Mouse (Mus musculus): ENCODE results near the gene 2610528A11Rik.

DNA sequence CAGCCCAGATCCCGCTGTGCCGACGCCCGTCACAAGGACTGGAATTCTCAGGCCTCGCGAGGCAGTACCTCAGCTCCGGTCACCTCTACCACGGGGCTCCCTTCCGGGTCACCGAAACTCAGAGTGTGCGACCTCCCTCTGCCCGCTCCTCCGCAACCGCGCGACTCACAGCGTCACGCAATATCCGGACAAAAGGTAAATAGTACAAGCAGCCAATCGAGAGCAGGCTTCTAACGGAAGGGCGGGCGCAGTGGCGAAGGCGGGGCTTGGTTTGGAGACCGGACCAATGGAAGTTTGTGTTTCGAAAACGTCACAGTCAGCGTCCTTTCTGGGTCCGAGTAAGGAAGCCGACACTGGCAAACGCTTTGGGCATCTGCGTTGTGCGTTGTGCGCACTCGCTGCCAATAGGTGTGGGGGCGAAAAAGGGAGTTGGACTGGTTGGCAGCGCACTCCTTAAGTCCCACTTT lies 21.3 kb upstream of the 2610528A11Rik start, which contains the start of gene Ghitm:
- TF ChIP-seq POLR2A (IDR thresholded peaks at IDR 0.05; ENCODE audit: insufficient read depth, low read length): peak; percentile 49
- TF ChIP-seq EP300 (IDR thresholded peaks at IDR 0.05; ENCODE audit: insufficient read depth, low read depth, low read length): no peak
- TF ChIP-seq CTCF (IDR thresholded peaks at IDR 0.05; ENCODE audit: low read depth, low read length): no peak

Measured in ES-Bruce4 (cell line).